Mouse (Mus musculus): ENCODE measurements around the gene Ddx52. TPM values are rescaled to one million over a fixed set of nuclear protein-coding genes. Genes with fewer than 3 reads are reported as not detected.

Ddx52 gene
- 27.0 TPM for polyA plus RNA-seq (2014; fragmentation: Illumina TruSeq; extraction: RNeasy Lipid Tissue Mini Kit (QIAGEN cat#74804); ENCODE audit: low read depth, low replicate concordance)

DNA sequence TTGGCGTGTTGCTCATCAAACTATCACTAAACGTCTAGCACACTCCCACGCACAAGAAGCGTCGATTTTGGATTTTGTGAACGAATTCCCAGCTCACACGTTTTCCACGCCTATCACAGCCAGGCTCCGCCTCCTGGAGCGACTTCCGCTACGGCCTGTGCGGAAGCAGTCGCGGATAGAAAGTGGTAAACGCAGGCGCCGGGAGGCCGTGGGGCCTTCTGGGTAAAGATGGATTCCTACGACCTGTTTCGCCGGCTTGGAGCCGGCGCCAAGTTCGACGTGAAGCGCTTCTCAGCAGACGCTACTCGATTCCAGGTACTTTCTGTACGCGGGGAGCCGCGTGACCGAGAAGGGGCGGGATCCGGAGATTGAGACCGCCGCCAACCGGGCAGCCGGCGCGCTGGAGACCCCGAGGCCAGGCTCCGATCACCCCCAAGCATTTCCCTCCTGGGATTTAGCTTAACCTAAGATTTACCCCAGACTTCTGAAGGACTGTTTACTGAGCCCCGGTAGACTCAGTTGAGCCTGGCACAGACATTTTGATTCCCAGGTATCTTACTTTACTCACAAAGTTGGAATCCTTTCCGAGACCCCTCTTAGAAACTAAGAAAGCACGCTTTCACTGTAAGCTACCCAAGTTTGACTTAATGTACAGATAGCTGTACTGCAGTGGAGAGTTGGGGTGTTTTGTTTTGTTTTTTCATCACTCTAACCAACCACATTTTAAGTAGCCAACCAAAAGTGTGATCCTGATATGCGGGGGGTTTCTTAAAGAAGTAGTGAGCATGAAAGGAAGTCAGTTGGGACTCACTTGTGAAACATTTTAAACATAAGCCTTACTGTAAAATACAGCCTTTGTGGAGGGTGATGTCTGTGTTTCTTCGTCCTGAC, at the start of gene Ddx52:
Gene Ddx52 (plus strand): TSS at position 113 of the 891 bp plus-strand sequence.

DNA sequence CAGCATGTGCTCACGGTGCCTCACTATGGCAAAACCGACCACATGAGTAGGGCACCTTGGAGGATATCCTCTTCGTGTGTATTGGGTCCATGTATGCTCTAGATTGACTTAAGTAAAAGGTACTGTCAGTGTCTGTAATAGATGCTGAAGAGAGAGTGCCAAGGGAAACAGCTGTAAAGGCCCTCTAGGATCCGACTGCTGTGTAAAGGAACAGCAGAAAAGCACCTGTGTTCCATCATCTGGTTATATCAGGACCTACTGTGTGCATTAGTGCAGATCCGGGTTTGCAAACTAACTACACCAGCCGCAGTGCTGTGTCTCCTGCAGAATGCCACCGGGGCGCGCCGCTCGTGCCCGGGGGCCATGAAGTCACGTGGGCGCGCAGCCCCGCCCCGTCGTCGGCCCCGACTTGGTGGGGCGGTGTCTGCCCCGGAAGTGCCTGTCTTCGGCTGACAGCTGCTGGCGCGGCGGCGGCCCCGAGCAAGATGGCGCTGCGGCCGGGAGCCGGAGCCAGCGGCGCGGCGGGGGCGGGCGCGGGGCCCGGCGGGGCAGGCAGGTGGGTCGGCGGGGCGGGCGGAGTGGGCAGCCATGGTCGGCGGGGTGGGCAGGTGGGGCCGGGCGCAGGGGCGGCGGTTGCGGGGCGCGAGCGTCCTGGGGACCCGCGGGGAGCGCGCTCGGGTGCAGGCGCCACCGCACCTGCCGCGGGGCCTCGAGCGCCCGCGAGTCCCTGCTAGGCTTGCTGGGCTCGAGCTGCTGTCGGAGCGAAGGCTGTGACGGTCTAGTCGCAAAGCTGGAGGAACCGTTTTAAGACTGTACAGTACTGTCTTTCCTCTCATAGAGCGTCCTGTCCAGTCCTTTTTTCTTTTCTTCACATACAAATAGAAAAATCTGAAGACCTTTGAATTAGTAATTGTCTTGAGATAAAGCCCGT, 22.4 kb downstream of the Ddx52 start, which contains the start of gene Synrg:
Gene Synrg (plus strand): TSS at position 438 of the 931 bp plus-strand sequence.

Other genes with a start within 250 kb of the Ddx52 start
- 88.0 TPM for gene Wfdc17, start 238.1 kb upstream of the Ddx52 start, polyA plus RNA-seq (2014; fragmentation: Illumina TruSeq; extraction: RNeasy Lipid Tissue Mini Kit (QIAGEN cat#74804); ENCODE audit: low read depth, low replicate concordance)
- not detected for gene Wfdc18, start 233.0 kb upstream of the Ddx52 start, polyA plus RNA-seq (2014; fragmentation: Illumina TruSeq; extraction: RNeasy Lipid Tissue Mini Kit (QIAGEN cat#74804); ENCODE audit: low read depth, low replicate concordance)
- 1,776 TPM for gene Wfdc21, start 195.1 kb upstream of the Ddx52 start, polyA plus RNA-seq (2014; fragmentation: Illumina TruSeq; extraction: RNeasy Lipid Tissue Mini Kit (QIAGEN cat#74804); ENCODE audit: low read depth, low replicate concordance)
- 2.7 TPM for gene Heatr6, start 188.4 kb upstream of the Ddx52 start, polyA plus RNA-seq (2014; fragmentation: Illumina TruSeq; extraction: RNeasy Lipid Tissue Mini Kit (QIAGEN cat#74804); ENCODE audit: low read depth, low replicate concordance)
- 8.5 TPM for gene Hnf1b, start 92.0 kb upstream of the Ddx52 start, polyA plus RNA-seq (2014; fragmentation: Illumina TruSeq; extraction: RNeasy Lipid Tissue Mini Kit (QIAGEN cat#74804); ENCODE audit: low read depth, low replicate concordance)
- 7.0 TPM for gene Synrg, start 22.4 kb downstream of the Ddx52 start, polyA plus RNA-seq (2014; fragmentation: Illumina TruSeq; extraction: RNeasy Lipid Tissue Mini Kit (QIAGEN cat#74804); ENCODE audit: low read depth, low replicate concordance)
- not detected for gene Dusp14, start 127.2 kb downstream of the Ddx52 start, polyA plus RNA-seq (2014; fragmentation: Illumina TruSeq; extraction: RNeasy Lipid Tissue Mini Kit (QIAGEN cat#74804); ENCODE audit: low read depth, low replicate concordance)
- gene Tada2a, start 187.5 kb downstream of the Ddx52 start, polyA plus RNA-seq (2014; fragmentation: Illumina TruSeq; extraction: RNeasy Lipid Tissue Mini Kit (QIAGEN cat#74804); ENCODE audit: low read depth, low replicate concordance): 5.0 TPM
- 14.2 TPM for gene Acaca, start 187.6 kb downstream of the Ddx52 start, polyA plus RNA-seq (2014; fragmentation: Illumina TruSeq; extraction: RNeasy Lipid Tissue Mini Kit (QIAGEN cat#74804); ENCODE audit: low read depth, low replicate concordance)
- 18.3 TPM for gene Gm11437, start 225.4 kb downstream of the Ddx52 start, polyA plus RNA-seq (2014; fragmentation: Illumina TruSeq; extraction: RNeasy Lipid Tissue Mini Kit (QIAGEN cat#74804); ENCODE audit: low read depth, low replicate concordance)

Data from liver, adult 10 weeks (tissue).